Mouse (Mus musculus): ENCODE data around the gene Copg2. TPM values are rescaled to one million over a fixed set of nuclear protein-coding genes. Genes with fewer than 3 reads are reported as not detected.

Copg2 gene
- polyA plus RNA-seq, 1 experiment from 2014 or later: 18.0 TPM

DNA sequence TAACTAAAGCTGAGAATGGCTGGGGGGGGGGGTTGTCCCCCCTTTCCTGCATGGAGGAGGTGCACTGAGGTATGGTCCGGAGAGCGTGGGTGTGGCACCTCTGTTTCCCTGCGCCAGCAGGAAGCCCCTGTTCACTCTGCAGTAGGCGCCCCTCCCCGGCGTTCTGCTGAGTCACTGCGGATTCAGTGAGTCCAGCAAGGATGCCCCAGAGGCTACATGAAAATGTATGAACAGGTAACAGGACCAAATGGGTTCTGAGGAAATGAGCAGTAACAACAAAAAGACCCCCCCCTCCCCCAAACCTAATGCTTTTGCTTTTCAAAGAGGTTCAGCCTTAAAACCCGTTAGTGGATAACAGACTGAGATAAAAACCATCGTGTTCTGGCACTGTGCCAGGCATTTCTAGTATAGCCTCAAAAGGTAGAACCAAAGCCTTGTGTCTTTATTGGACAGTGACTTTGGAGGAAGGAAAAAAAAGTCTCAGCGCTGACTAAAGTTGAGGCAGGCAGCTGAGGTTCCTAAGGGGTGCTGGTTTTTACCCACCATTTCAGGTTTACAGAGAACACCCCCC lies 157.3 kb downstream of the Copg2 start:
- H3K27me3 ChIP-seq (replicated peaks): no peaks in the 10 kb centered on the region
- no peak overlapping the region for H3K27ac ChIP-seq
- H3K9ac ChIP-seq: peak overlapping the region; percentile 17; the same call in 1 of the 2 replicates
- WGBS: 46% methylated on average over 10 of the region's 10 CpGs
- H3K4me1 ChIP-seq: no peaks in the 10 kb centered on the region
- no peak for ATAC-seq (ENCODE audit: insufficient read depth, low FRiP score, low read depth)
- H3K9me3 ChIP-seq: peaks cover 17% of the 10 kb centered on the region; the same call in 1 of the 2 replicates
- H3K4me2 ChIP-seq: peak overlapping the region; percentile 56
- peak overlapping the region; percentile 55 for H3K4me3 ChIP-seq (replicated peaks)
- 0 out of 2 replicates have a peak, but pooled peaks cover 3% of the 10 kb centered on the region for H3K36me3 ChIP-seq

GRCm38 (mm10) chr6:30738464-30739006 lies 158.1 kb downstream of the Copg2 start:
- Histone ChIP-seq H3K36me3 (0 out of 2 replicates have a peak, but pooled peaks cover 3% of the 10 kb centered on the region), H3K9ac (peak overlapping the region; percentile 53), H3K27me3 (replicated peaks) (no peaks in the 10 kb centered on the region), H3K4me2 (peak overlapping the region; percentile 56), H3K9me3 (peaks cover 17% of the 10 kb centered on the region; the same call in 1 of the 2 replicates), H3K27ac (peak overlapping the region; percentile 82), H3K4me1 (no peaks in the 10 kb centered on the region), H3K4me3 (replicated peaks) (peak overlapping the region; percentile 55)
- ATAC-seq (ENCODE audit: insufficient read depth, low FRiP score, low read depth): no peak
- WGBS: 49% methylated on average over 20 of the region's 20 CpGs

- H3K27me3 ChIP-seq (replicated peaks): no peaks in the 10 kb centered on the region
- ATAC-seq (ENCODE audit: insufficient read depth, low FRiP score, low read depth): peak; percentile 65
- 49% methylated on average over 66 of the region's 66 CpGs for WGBS
- peaks cover 17% of the 10 kb centered on the region; the same call in 1 of the 2 replicates for H3K9me3 ChIP-seq
- 0 out of 2 replicates have a peak, but pooled peaks cover 3% of the 10 kb centered on the region for H3K36me3 ChIP-seq
- peak overlapping the region; percentile 82 for H3K27ac ChIP-seq
- no peaks in the 10 kb centered on the region for H3K4me1 ChIP-seq
- peak overlapping the region; percentile 56 for H3K4me2 ChIP-seq
- H3K9ac ChIP-seq: peak overlapping the region; percentile 53
- peak overlapping the region; percentile 55 for H3K4me3 ChIP-seq (replicated peaks)
Measured at GRCm38 (mm10) chr6:30737548-30738463, 158.8 kb downstream of the Copg2 start.

DNA sequence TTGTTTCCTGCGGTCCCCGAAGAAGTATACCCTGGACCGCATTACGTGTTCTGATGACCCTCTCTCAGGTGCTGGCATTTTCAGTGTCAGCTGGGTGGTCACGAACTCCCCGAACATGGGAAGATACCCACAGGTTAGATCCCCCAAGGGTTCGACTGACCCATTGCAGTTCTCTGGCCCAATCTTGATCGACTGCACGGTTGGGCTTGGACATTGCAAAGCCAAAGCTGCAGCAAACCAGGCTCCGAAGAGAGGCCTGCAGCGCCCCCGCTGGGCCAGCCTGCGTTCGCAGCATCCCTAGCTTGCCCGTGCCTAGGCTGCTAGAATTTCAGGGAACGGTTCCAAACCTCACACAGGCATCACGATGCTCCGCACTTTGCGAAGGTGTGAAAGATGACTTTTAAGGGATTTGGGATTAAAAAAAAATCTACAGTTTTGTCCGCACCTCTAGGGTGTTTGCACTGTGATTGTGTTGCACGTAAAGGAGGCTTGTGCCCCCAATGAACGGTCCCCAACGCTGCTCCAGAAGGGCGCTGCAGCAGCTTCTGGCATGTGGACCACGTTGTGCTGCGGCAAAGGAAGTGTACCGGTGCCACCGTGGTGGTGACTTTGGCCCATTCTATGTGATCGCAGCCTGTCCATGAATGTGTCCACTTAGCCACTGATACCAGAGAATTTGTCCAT lies 159.6 kb downstream of the Copg2 start:
- peaks cover 17% of the 10 kb centered on the region; the same call in 1 of the 2 replicates for H3K9me3 ChIP-seq
- 57% methylated on average over 29 of the region's 29 CpGs for WGBS
- no peaks in the 10 kb centered on the region for H3K27me3 ChIP-seq (replicated peaks)
- ATAC-seq (ENCODE audit: insufficient read depth, low FRiP score, low read depth): peak; percentile 61; the same call in 1 of the 2 replicates
- H3K27ac ChIP-seq: peak overlapping the region; percentile 77
- H3K36me3 ChIP-seq: no peaks in the 10 kb centered on the region
- no peaks in the 10 kb centered on the region for H3K4me1 ChIP-seq
- no peak overlapping the region for H3K9ac ChIP-seq
- peak overlapping the region; percentile 56 for H3K4me2 ChIP-seq
- peak overlapping the region; percentile 55 for H3K4me3 ChIP-seq (replicated peaks)

DNA sequence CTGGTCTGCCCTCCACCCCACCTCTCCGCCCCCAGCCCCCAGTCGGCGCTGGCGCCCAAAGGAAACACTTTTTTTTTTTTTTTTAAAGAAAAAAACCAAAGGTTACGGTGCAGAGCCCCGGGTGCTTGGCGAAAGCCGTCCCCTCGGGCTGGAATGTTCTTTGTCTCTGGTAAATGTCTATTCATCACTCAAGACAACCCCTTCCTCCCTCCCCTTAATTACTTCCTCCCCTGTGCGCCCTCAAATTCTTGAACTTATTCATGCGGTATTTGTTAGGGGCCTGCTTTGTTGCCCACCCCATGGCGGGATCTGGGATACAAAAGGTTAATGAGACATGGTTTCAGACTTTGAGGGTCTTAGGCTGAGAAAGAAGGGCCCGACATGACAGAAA lies 160.2 kb downstream of the Copg2 start:
- Histone ChIP-seq H3K4me3 (replicated peaks) (0 out of 2 replicates have a peak overlapping the region, but pooled peaks have one; percentile 6), H3K9me3 (peaks cover 17% of the 10 kb centered on the region; the same call in 1 of the 2 replicates), H3K36me3 (no peaks in the 10 kb centered on the region), H3K9ac (no peak overlapping the region), H3K4me2 (peak overlapping the region; percentile 38), H3K27me3 (replicated peaks) (no peaks in the 10 kb centered on the region), H3K4me1 (no peaks in the 10 kb centered on the region), H3K27ac (peak overlapping the region; percentile 77)
- WGBS: 60% methylated on average over 13 of the region's 13 CpGs
- no peak for ATAC-seq (ENCODE audit: insufficient read depth, low FRiP score, low read depth)

DNA sequence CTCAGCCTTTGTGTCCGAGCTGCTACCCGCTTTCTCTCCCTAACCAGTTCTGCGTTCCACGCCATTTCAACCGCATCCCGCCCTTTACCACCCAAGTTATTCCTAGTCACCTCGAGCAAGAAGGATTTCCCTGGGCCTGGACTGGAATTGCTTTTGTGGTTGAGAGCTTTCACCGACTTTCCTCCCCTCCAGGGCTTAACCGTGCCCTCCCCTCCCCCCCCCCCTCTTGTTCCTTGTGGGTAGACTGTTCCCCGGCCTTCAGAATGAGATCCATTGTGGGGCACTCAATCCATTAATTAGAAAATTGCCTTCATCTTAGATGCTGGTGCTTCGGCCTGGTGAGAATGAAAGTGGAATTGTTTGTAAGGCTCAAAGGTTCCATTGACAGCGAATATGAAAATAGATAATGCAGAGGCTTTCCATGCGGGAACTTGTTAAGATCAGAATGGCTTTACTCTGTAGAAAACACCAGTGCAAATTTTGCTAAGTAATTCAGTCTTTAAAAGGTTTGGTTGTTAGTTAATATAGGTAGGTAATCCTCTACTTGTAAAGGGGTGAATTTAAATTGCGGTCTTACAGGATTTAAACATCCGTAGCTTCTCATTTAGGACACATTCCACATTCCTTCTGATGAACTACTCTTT lies 160.7 kb downstream of the Copg2 start:
- no peak for ATAC-seq (ENCODE audit: insufficient read depth, low FRiP score, low read depth)
- Histone ChIP-seq H3K9ac (no peak overlapping the region), H3K27me3 (replicated peaks) (no peaks in the 10 kb centered on the region), H3K4me3 (replicated peaks) (peak overlapping the region; percentile 8; the same call in 1 of the 2 replicates), H3K9me3 (peaks cover 17% of the 10 kb centered on the region; the same call in 1 of the 2 replicates), H3K4me2 (peak overlapping the region; percentile 38), H3K4me1 (no peaks in the 10 kb centered on the region), H3K27ac (peak overlapping the region; percentile 77), H3K36me3 (no peaks in the 10 kb centered on the region)
- WGBS: 50% methylated on average over 15 of the region's 15 CpGs

DNA sequence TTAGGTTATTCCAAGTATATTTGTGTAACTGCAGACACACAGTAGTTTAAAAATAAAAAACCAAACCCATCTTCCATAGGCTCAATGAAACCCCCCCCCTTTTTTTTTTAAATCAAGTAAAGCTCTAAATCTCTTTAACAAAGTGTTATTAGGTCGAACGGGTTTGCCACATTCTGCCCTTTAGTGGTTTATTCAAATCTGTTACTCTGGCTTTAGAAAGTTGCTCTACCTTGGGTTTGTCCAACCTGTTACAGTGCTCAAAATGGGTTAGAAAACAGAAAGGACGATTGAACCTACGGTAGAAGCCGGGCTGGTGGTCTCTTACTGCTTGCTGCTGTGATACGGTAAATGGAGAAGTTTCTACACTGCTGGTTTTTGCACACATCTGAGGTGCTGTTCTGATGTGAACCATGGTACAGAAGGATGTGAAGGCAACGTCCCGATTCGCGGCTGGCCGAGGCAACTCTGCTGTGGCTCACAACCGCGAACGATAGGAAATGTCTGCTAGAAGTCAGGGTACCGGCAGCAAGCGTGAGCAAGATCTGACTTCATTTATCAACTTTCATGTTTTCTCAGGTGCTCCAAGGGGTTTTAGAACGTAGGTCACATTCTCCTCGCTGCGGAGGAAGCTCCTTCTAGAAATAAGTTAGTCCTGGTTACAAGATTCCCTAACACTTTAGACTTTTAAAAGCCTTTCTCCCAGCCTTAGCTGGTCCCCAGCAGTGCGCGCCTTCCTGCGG lies 161.4 kb downstream of the Copg2 start:
- WGBS: 54% methylated on average over 22 of the region's 22 CpGs
- Histone ChIP-seq H3K4me1 (no peaks in the 10 kb centered on the region), H3K36me3 (no peaks in the 10 kb centered on the region), H3K9me3 (peaks cover 17% of the 10 kb centered on the region; the same call in 1 of the 2 replicates), H3K27me3 (replicated peaks) (no peaks in the 10 kb centered on the region), H3K4me3 (replicated peaks) (peak overlapping the region; percentile 8; the same call in 1 of the 2 replicates), H3K27ac (peak overlapping the region; percentile 77), H3K9ac (no peak overlapping the region), H3K4me2 (peak overlapping the region; percentile 38)
- no peak for ATAC-seq (ENCODE audit: insufficient read depth, low FRiP score, low read depth)

DNA sequence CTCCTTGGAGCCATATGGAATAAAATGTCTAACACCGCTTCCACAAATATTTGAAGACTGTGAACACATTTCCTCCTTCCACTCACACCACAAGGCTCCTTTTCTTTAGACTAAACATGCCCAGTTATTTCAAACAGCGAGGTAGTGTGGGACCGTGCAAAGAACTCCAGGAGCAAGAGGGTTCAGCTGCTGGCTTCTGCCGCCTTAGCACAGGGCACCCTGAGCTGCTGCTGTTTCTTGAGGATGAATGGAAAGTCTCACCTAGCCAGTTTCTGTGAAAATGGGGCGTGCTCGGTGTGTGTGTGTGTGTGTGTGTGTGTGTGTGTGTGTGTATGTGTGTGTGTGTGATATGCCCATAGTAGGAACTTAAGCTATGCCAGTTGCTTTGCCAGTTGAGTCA lies 162.1 kb downstream of the Copg2 start:
- H3K4me1 ChIP-seq: 0 out of 2 replicates have a peak, but pooled peaks cover 5% of the 10 kb centered on the region
- H3K27me3 ChIP-seq (replicated peaks): no peaks in the 10 kb centered on the region
- H3K27ac ChIP-seq: peak overlapping the region; percentile 23; the same call in 1 of the 2 replicates
- H3K36me3 ChIP-seq: no peaks in the 10 kb centered on the region
- H3K4me3 ChIP-seq (replicated peaks): 0 out of 2 replicates have a peak overlapping the region, but pooled peaks have one; percentile 5
- no peak overlapping the region for H3K9ac ChIP-seq
- no peak overlapping the region for H3K4me2 ChIP-seq
- no peak for ATAC-seq (ENCODE audit: insufficient read depth, low FRiP score, low read depth)
- 53% methylated on average over 6 of the region's 6 CpGs for WGBS
- H3K9me3 ChIP-seq: peaks cover 17% of the 10 kb centered on the region; the same call in 1 of the 2 replicates

DNA sequence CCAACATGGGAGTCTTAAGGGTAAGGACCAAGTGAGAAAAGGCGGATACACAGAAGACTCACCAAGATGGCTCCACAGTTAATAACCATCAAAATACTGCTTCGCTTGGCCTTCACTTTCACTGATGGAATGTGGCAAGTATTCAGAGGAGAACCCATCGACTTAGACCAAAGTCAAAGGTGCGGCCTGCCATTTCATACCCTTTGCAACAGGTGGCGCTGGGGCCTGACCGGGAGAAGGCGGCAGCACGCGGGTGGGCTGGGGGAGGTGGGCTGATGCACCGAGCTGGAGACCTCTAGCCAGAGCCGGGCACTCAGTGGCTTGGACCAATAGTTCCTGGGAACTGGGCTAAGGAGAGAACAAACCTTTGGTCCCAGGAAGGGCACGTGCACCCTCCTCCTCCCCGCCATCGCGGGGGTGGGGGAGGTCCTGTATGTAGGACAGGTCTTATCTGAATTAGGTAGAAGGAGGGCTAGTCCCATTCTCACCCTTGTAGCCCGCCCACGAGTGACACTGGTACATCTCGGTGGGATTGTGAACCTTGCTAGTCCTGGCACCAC lies 163.9 kb downstream of the Copg2 start:
- Histone ChIP-seq H3K9ac (no peak overlapping the region), H3K4me1 (0 out of 2 replicates have a peak, but pooled peaks cover 5% of the 10 kb centered on the region), H3K36me3 (no peaks in the 10 kb centered on the region), H3K4me3 (replicated peaks) (no peak overlapping the region), H3K4me2 (no peak overlapping the region), H3K9me3 (peaks cover 9% of the 10 kb centered on the region; the same call in 1 of the 2 replicates), H3K27me3 (replicated peaks) (no peaks in the 10 kb centered on the region), H3K27ac (no peak overlapping the region)
- ATAC-seq (ENCODE audit: insufficient read depth, low FRiP score, low read depth): no peak
- WGBS: 49% methylated on average over 18 of the region's 18 CpGs

DNA sequence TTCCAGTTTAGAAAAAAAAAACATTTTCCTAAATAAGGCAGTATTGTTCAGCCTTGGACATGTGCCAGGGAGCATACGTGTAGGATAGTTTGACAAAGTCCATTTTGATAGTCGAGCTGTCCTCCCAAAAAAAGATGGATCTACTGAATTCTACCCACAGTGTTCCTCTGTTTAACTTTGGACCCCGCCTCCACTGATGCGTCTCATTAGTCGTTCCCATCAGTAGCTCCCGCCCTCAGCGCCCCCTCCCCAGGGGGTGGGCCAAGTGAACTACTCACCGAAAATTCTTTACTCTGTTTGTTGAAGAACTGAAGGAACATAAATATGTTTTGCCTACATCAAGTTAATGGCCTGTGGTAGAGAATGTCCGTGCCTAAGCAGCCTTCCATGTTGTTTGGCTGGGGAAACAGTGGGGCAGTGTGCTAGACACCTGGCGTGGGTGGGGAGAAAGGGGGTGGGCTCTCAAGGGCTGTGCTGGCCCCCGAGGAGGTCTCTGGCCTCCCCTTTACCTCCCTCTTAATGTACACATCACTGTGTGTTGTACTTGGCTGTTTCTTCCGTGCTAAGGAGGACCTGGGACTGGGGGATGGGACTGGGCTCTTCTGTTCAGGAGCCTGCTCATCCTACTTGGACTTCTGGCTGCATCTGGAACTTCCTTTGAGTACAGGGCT lies 166.2 kb downstream of the Copg2 start:
- peak; percentile 48; the same call in 1 of the 2 replicates for ATAC-seq (ENCODE audit: insufficient read depth, low FRiP score, low read depth)
- no peaks in the 10 kb centered on the region for H3K9me3 ChIP-seq
- 31% methylated on average over 12 of the region's 12 CpGs for WGBS

More for the DNA sequence above, 166.2 kb downstream of the Copg2 start:
- H3K27me3 ChIP-seq (replicated peaks): no peaks in the 10 kb centered on the region
- H3K27ac ChIP-seq: peak overlapping the region; percentile 65
- H3K9ac ChIP-seq: no peak overlapping the region
- H3K4me1 ChIP-seq: 0 out of 2 replicates have a peak, but pooled peaks cover 5% of the 10 kb centered on the region
- peak overlapping the region; percentile 16 for H3K4me2 ChIP-seq
- H3K36me3 ChIP-seq: no peaks in the 10 kb centered on the region
- H3K4me3 ChIP-seq (replicated peaks): no peak overlapping the region
